Mouse (Mus musculus) testis, adult 2 months (tissue): ENCODE measurements around the gene Otub2. TPM values are rescaled to one million over a fixed set of nuclear protein-coding genes. Genes with fewer than 3 reads are reported as not detected.
A peak's percentile ranks its signal among the peaks of the same experiment; 100 is the strongest.

Experiments
- H3K27ac ChIP-seq: fragments of 200-500 bp; 2 replicates; pipeline ENCODE4 v1.5.1; 2012; ENCODE audit warnings: low read depth, low read length; ENCODE audit not compliant: control insufficient read depth, insufficient read depth
- H3K27me3 ChIP-seq: fragments of 200-500 bp; 2 replicates; pipeline ENCODE4 v1.6.1; 2012; ENCODE audit warnings: mild to moderate bottlenecking, low read length, moderate library complexity; ENCODE audit not compliant: control insufficient read depth, insufficient read depth
- H3K36me3 ChIP-seq: fragments of 200-500 bp; 2 replicates; pipeline ENCODE4 v1.6.1; 2012; ENCODE audit warnings: mild to moderate bottlenecking, low read length; ENCODE audit not compliant: control insufficient read depth, insufficient read depth
- H3K4me1 ChIP-seq: fragments of 200-500 bp; 2 replicates; pipeline ENCODE4 v1.6.1; 2012; ENCODE audit warnings: low read length; ENCODE audit not compliant: control insufficient read depth, insufficient read depth
- H3K4me3 ChIP-seq: fragments of 200-500 bp; 2 replicates; pipeline ENCODE4 v1.5.1; 2012; ENCODE audit warnings: low read depth, mild to moderate bottlenecking, low read length, moderate library complexity, mixed read lengths; ENCODE audit not compliant: control insufficient read depth
- CTCF ChIP-seq: fragments of 200-500 bp; IDR thresholded peaks from 2 replicates; pipeline ENCODE4 v1.5.1; 2012; ENCODE audit warnings: low read depth, mild to moderate bottlenecking, inconsistent platforms, low read length, moderate library complexity; ENCODE audit not compliant: control insufficient read depth, insufficient read depth, insufficient replicate concordance
- POLR2A ChIP-seq: fragments of 200-500 bp; IDR thresholded peaks from 2 replicates; pipeline ENCODE4 v1.6.1; 2012; ENCODE audit warnings: low read depth, mild to moderate bottlenecking, inconsistent platforms, low read length, moderate library complexity; ENCODE audit not compliant: control insufficient read depth
- polyA plus RNA-seq: library from polyadenylated mRNA; depleted of rRNA; stranded (reverse); fragments of >200 nt; gene quantifications from 2 replicates; pipeline ENCODE4 v1.2.3, GENCODE M21; 2012

The Otub2 gene
- polyA plus RNA-seq, 1 experiment = 268 TPM

- no peaks in the 10 kb centered on the region for H3K4me1 ChIP-seq
- H3K27me3 ChIP-seq = no peaks in the 10 kb centered on the region
- H3K27ac ChIP-seq = no peak overlapping the region
- no peaks in the 10 kb centered on the region for H3K36me3 ChIP-seq
- TF ChIP-seq CTCF (no peak), POLR2A (no peak)
- H3K4me3 ChIP-seq = no peak overlapping the region
These were observed 35.7 kb upstream of the Otub2 start for GRCm38 (mm10) chr12:103352735-103353134.

- no peak overlapping the region for H3K27ac ChIP-seq
- H3K27me3 ChIP-seq = no peaks in the 10 kb centered on the region
- no peak overlapping the region for H3K4me3 ChIP-seq
- TF ChIP-seq POLR2A (no peak), CTCF (peak; percentile 31; the same call in 1 of the 2 replicates)
- H3K36me3 ChIP-seq = no peaks in the 10 kb centered on the region
- H3K4me1 ChIP-seq = no peaks in the 10 kb centered on the region
These were observed 34.9 kb upstream of the Otub2 start for GRCm38 (mm10) chr12:103353538-103353937.

GRCm38 (mm10) chr12:103355746-103356414 is 32.6 kb upstream of the Otub2 start, which contains the start of gene Asb2:
Asb2 (minus strand) TSS chr12:103356001.
- Histone ChIP-seq H3K36me3 (no peaks in the 10 kb centered on the region), H3K27me3 (no peaks in the 10 kb centered on the region), H3K4me1 (no peaks in the 10 kb centered on the region), H3K4me3 (peak within 1 kb of the TSS; percentile 20), H3K27ac (peak within 1 kb of the TSS; percentile 63)
- TF ChIP-seq CTCF (no peak), POLR2A (no peak)

GRCm38 (mm10) chr12:103356415-103356748 is 32.1 kb upstream of the Otub2 start:
- Histone ChIP-seq H3K27ac (no peak overlapping the region), H3K4me3 (no peak overlapping the region), H3K36me3 (no peaks in the 10 kb centered on the region), H3K27me3 (no peaks in the 10 kb centered on the region), H3K4me1 (no peaks in the 10 kb centered on the region)
- TF ChIP-seq POLR2A (no peak), CTCF (no peak)

- Histone ChIP-seq H3K27ac (peak overlapping the region; percentile 27; the same call in 1 of the 2 replicates), H3K4me1 (no peaks in the 10 kb centered on the region), H3K27me3 (no peaks in the 10 kb centered on the region), H3K4me3 (no peak overlapping the region), H3K36me3 (no peaks in the 10 kb centered on the region)
- no peak for TF ChIP-seq CTCF
- no peak for TF ChIP-seq POLR2A
These were observed 30.3 kb upstream of the Otub2 start for GRCm38 (mm10) chr12:103358216-103358615.

- TF ChIP-seq POLR2A (no peak), CTCF (no peak)
- H3K27ac ChIP-seq = peak overlapping the region; percentile 32; the same call in 1 of the 2 replicates
- H3K27me3 ChIP-seq = no peaks in the 10 kb centered on the region
- no peaks in the 10 kb centered on the region for H3K36me3 ChIP-seq
- H3K4me1 ChIP-seq = no peaks in the 10 kb centered on the region
- no peak overlapping the region for H3K4me3 ChIP-seq
These were observed 29.3 kb upstream of the Otub2 start for GRCm38 (mm10) chr12:103358951-103359801.

- Histone ChIP-seq H3K27ac (no peak overlapping the region), H3K4me1 (no peaks in the 10 kb centered on the region), H3K27me3 (no peaks in the 10 kb centered on the region), H3K36me3 (no peaks in the 10 kb centered on the region), H3K4me3 (no peak overlapping the region)
- TF ChIP-seq POLR2A (no peak), CTCF (no peak)
These were observed 27.7 kb upstream of the Otub2 start for GRCm38 (mm10) chr12:103360812-103361211.
